Mouse (Mus musculus) mature B cell (primary cell): Measurements from ENCODE around the gene Rhox6.
"Not testable (repeated sequence)": the region's sequence is repeated elsewhere in the genome, so short reads cannot be mapped to it uniquely, and the experiment has no call there.

ENCODE experiments used
- in situ Hi-C: fragments of 300-500 bp; cut with MboI; formaldehyde crosslinking; loops from 2 replicates; pipeline ENCODE4 v1.14.3; 2019

The Rhox6 gene

GRCm38 (mm10) chrX:37826610-37827009, at the start of gene Rhox6:
TSS of gene Rhox6 (plus strand) at chrX:37826910.
- in situ Hi-C loops: not testable (repeated sequence)

- in situ Hi-C loops: no loop called here
Measured at GRCm38 (mm10) chrX:37807286-37808080, 19.2 kb upstream of the Rhox6 start.

GRCm38 (mm10) chrX:37809396-37809795, 17.3 kb upstream of the Rhox6 start:
- in situ Hi-C loops: no loop called here

- in situ Hi-C loops: no loop called here
Measured at GRCm38 (mm10) chrX:37811179-37811578, 15.5 kb upstream of the Rhox6 start.

- in situ Hi-C loops: no loop called here
Measured at GRCm38 (mm10) chrX:37815665-37816064, 11.0 kb upstream of the Rhox6 start.

GRCm38 (mm10) chrX:37831386-37831785, 4.7 kb downstream of the Rhox6 start, which contains the start of gene Rhox7a:
TSS of gene Rhox7a (plus strand) at chrX:37831686.
- in situ Hi-C loops: not testable (repeated sequence)

- in situ Hi-C loops: no loop called here
Measured at GRCm38 (mm10) chrX:37871641-37872040, 44.9 kb downstream of the Rhox6 start.

GRCm38 (mm10) chrX:37878844-37879243, 52.1 kb downstream of the Rhox6 start, which contains the start of gene Rhox8:
TSS of gene Rhox8 (minus strand) at chrX:37878944.
- in situ Hi-C loops: no loop called here
